Mouse (Mus musculus) G1E (cell line): ENCODE measurements around the gene Rmnd5a.

Experiments
- CTCF ChIP-seq: IDR thresholded peaks from 2 replicates; pipeline ENCODE4 v1.5.1; 2012; ENCODE audit warnings: low read depth, low read length, inconsistent platforms, mixed read lengths
- GATA1 ChIP-seq: IDR thresholded peaks from 2 replicates; pipeline ENCODE4 v1.6.1; 2012; ENCODE audit warnings: borderline replicate concordance, low read length, inconsistent platforms, mixed read lengths
- GATA2 ChIP-seq: IDR thresholded peaks from 2 replicates; pipeline ENCODE4 v1.6.1; 2012; ENCODE audit warnings: low read depth, low read length, inconsistent platforms, borderline replicate concordance
- POLR2AphosphoS5 ChIP-seq: IDR thresholded peaks from 2 replicates; pipeline ENCODE4 v1.6.1; 2012; ENCODE audit warnings: low read depth, low read length, inconsistent platforms; ENCODE audit not compliant: insufficient replicate concordance
- TAL1 ChIP-seq: conservative IDR thresholded peaks from 2 replicates; pipeline ENCODE4 v1.6.1; 2012; ENCODE audit warnings: low read depth, low read length, inconsistent platforms, mixed read lengths

DNA sequence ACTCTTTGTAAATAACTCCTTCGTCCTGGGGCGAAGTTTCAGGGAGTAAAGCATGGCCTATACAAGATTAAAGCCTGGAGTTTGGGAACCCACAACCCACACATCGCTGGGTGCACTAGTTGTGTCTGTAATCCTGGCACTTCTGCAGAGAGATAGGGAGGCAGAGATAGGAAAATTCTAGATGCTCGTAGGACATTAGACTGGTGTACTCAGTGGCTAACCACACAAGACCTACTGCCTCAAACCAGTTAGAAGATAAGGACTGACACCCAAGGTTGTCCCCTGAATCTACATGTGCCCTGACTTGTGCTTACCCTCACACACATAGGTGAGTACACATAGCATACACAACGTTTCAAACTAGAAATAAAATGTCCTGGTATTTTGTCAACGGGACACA, 5.1 kb upstream of the Rmnd5a start:
- no peak for TF ChIP-seq CTCF
- no peak for TF ChIP-seq GATA1
- no peak for TF ChIP-seq POLR2AphosphoS5
- no peak for TF ChIP-seq GATA2
- no peak for TF ChIP-seq TAL1
